Mouse (Mus musculus) gastrocnemius, postnatal 36 days (tissue): ENCODE results near the gene Gm2a. TPM values are rescaled to one million over a fixed set of nuclear protein-coding genes. Genes with fewer than 3 reads are reported as not detected.

Experiments used
- DNase-seq, 2 experiments: peaks; one replicate each; pipeline ENCODE4 v3.0.0; 2022
- intact Hi-C: fragments of 180-260 bp; cut with DNase I; formaldehyde crosslinking; loops from one replicate; pipeline ENCODE4 v1.15.1; 2025
- long read RNA-seq, 2 experiments: library from polyadenylated mRNA; stranded (forward); transcript quantifications; one replicate each; pipeline ENCODE4 v2.0.0; 2021
- total RNA-seq, 2 experiments: library from RNA; stranded (reverse); gene quantifications; 2 replicates each; pipeline ENCODE4 v1.2.3; 2021

The Gm2a gene
- total RNA-seq: 1 to 10 TPM; 7.0 to 7.2 TPM
- long read RNA-seq, experiment 1, full-length matches to known transcripts: 3 of 7 reads
- long read RNA-seq, experiment 1, partial matches to known transcripts: 1 of 7 reads
- long read RNA-seq, experiment 1, other reads (novel, unspliced or antisense): 3 of 7 reads
- long read RNA-seq, experiment 2, full-length matches to known transcripts: 14 of 18 reads
- long read RNA-seq, experiment 2, partial matches to known transcripts: 1 of 18 reads
- long read RNA-seq, experiment 2, other reads (novel, unspliced or antisense): 3 of 18 reads

DNA sequence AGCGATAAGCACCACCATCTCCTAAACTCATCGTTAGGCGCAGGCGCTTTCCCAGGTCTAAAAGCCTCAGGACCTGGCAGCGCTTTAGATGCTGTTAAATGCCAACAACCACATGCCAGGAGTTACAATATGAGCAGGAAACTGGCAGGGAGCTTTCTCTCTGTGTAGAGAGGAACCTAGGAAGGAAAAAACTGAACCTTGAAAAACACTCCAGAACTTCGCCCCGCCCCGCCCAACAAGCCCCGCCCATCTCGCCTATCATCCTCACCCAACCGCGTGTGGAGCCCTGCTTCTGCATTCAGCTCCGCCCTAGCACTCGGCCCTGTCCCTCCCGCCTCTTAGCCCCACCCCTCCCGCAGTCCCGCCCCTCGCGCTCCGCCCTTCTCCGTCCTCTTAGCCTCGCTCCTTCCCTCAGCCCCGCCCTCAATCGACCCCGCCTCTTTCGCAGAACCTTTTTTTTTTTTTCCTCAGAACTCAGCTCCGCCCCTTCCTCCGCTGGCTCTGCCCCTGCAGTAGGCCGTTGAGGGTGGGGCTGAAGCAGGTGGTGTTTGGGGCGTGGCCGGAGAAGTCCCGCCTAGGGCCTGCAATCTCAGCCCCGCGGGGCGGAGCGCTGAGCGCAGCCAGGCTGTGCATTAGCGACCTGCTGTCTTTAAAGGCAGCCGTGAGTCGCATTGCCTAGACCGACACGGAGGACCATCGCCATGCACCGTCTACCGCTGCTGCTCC is at the start of gene Gm2a:
Gm2a (plus strand) TSS at position 653 of the 726 bp plus-strand sequence.
- intact Hi-C loops: no loop called here
- DNase-seq: peak; percentile 87 to 91

DNA sequence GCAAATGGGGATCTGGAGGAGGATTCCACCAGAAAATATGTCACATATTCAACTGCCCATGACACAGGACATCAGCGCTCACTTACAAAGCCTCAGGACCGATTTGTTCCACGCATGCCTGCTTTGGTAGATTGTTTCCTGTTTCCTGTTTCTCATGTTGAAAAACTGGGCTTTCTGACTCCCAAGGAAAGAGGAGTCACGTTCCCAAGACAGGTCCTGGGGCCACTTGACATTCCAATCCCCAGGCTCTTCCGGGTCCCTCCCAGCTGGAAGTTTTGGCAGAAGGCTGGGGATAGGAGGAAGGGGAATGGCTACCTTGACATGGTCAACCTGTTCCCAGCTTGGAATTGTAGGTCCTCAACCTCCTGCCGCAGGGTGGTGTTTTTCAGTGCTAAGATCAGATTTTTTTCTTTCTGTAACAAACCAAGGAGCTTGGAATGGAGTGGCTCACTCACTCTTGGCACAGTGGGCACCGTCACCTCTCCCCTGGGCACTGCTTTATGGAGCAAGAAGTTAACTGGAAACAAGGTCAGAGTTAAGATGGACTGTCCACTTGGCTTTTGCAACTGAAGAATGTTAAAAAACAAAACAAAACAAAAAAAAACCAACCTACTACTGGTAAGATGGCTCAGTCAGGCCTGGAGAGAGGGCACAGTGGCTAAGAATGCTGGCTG is 46.9 kb upstream of the Gm2a start:
- DNase-seq: no peak
- intact Hi-C loops: no loop called here

DNA sequence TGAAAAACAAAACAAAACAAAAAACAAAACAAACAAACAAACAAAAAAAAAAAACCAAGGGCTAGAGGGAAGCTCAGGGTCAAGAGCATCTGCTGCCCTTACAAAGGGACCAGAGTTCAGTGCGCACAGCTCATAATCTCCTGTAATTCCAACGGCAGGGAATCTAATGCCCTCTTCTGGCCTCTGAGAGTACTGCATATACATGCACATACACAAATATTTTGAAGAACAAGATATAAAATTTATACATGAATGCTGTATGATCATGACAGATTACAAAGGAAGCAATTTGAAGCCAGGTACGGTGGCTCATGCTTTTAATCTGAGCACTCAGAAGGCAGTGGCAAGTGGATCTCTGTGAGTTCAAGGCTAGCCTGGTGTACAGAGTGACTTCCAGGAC is 40.4 kb upstream of the Gm2a start:
- intact Hi-C loops: no loop called here
- DNase-seq: no peak

DNA sequence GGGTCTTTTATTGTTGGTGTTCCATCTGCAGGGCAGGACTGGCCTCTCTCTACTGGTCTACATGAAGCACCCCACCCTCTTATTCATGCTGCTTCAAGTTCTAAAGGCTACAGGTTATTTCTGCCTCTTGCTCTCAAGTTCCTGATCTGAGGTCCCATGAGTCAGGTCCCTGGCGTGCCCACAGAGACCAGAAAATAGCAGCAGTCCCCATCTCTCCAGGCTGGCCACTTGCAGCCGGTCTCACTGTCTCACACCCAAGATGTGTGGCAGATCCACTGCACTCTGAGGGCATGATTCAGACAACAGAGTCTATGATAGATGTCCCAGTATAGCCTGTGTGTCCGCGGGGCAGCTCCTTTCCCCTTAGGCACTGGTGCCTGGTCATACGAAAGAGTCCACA is 37.1 kb upstream of the Gm2a start:
- peak in 1 of 2 experiments; percentile 24 for DNase-seq
- intact Hi-C loops: loop anchor here (2.0 kb wide), 1 partner anchor 18 kb away; the partner anchor contains the start of gene Ccdc69

- DNase-seq: no peak
- intact Hi-C loops: no loop called here
These were observed 35.1 kb upstream of the Gm2a start for GRCm38 (mm10) chr11:55062856-55063255.

DNA sequence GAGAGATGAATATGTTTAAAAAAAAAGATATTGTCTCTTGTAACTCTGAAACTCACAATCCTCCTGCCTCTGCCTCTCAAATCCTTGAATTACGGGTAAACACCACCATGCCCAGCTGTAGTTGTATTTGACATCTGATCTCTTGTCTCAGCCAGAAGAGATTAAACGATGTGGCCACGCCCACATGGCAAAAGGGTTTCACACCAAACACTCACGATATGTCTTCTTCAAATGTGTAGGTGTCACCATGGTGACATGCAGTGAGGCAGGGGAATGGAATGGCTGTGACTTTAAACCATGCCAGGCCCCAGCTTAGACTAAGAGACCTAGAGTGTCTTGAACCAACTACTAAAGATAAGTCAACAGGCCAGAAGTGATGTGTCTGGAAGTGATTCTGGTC is 31.0 kb upstream of the Gm2a start:
- intact Hi-C loops: no loop called here
- DNase-seq: no peak

DNA sequence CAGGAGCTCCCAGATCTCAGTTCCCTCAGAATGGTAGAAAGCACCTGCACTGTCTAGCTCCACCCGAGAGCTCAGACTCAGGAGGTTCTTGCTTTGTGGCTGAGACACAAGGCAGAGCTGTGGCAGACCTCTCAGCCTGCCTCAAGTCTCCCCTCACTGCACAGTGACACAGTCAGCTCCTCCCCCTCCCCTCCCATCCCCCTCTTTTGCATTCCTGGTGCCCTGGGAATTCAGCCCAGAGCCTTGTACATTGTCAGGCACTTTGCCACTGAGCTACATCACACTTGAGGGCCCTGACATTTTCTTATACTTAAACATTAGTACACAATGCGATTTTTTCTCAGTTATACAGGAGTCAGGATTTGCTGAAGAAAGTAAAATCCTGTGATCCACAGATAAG is 28.9 kb upstream of the Gm2a start:
- DNase-seq: no peak
- intact Hi-C loops: no loop called here

DNA sequence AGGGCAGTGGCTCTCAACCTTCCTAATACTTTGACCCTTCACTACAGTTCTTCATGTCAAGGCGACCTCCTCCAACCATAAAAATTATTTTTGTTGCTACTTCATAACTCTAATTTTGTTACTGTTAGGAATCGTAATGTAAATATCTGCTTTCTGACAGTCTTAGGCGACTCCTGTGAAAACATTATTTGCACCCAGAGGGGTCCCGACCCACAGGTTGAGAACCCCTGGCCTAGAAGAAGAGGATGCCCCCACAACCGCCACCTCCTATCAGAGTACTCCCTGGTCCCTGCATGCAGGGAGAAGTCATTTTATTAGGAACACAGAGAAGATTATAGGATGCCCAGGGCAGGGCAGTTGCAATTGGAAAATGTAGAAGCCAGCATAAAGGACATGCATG is 26.6 kb upstream of the Gm2a start:
- DNase-seq: no peak
- intact Hi-C loops: no loop called here

GRCm38 (mm10) chr11:55072467-55072866 is 25.4 kb upstream of the Gm2a start:
- no peak for DNase-seq
- intact Hi-C loops: no loop called here

DNA sequence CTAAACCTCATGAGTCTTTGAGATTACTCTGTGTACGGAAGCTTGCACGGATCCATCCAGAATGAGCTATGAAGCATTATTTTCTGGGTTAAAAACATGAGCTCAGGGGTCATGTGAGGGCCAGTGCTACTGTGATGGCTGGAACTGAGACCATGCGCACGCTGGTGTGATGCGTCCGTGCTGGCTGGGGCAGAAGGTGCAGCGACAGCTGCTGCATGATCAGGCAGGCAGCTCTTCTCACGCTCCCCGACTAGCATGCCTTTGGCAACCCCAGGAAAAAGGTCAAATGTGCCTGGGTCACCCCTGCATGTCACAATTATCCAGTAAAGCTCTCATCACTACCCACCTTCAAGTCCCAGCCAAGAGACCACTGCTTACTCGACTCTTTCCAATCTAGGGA is 24.7 kb upstream of the Gm2a start:
- intact Hi-C loops: no loop called here
- peak in 1 of 2 experiments; percentile 25 for DNase-seq

- no peak for DNase-seq
- intact Hi-C loops: no loop called here
These were observed 22.3 kb upstream of the Gm2a start for GRCm38 (mm10) chr11:55075602-55076001.

DNA sequence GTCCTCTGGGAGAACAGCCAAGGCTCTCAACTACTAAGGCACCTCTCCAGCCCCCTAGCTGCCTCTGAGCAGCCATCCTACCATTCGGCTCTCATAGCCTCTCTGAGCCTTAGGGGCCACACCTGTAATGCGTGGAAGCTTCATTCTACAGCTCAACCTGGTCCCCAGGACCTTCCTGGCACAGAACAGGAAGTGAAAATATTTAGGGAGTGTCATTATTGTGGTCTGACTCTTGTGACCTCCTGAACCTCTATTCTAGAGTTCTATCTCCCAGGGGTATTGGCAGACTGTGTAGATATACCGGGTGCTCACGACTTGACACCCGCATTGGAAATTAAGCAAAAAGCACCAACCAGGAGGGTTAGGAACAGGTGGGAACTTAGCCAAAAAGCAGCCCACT is 21.7 kb upstream of the Gm2a start:
- intact Hi-C loops: no loop called here
- DNase-seq: no peak

DNA sequence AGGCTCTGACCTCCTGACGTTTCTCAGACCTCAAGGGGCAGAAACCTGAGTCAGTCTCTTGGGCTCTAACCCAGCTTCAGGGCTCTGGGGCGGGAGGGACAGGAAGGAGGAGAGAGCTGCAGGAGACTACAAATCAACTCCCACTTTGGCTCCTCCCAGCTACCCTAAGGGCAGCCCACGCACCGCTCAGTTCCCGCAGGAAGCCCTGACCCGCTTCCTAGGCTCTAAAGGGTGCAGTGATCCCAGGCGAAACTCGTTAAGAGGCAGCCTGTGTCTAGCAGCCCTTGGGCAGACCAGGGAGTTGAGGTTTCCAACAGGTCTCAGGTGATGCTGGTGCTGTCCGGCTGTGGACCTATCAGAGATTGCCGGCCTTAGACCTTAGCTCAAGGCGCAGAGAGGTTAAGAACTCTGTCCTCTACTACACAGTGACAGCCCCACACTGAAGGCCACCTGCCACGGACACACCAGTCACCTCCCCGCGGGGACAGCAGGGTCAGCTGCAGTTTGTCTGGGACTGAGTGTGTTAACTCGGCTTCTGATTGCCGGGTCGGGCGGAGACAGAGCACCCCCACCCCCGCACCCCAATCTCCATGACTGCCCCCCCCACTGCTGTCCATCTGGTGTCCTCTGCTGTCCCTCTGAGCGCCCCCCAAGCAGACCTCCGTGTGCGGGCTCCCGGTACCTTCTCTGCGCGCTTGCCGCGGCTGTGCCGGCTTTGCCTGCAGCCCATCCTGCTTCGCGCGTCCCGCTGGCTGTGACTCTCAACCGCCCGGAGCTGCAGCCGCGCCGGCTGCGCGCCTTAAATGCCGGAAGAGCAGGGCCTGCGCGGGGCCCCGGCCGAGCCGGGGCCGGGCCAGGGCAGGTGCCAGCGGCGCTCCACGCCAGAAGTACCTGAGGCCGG is 20.3 kb upstream of the Gm2a start, which contains the start of gene Ccdc69:
Ccdc69 (minus strand) TSS at position 801 of the 901 bp plus-strand sequence.
- intact Hi-C loops: loop anchor here (2.0 kb wide), 1 partner anchor 17 kb away; no protein-coding TSS in a partner anchor
- DNase-seq: peak; percentile 43 to 61

DNA sequence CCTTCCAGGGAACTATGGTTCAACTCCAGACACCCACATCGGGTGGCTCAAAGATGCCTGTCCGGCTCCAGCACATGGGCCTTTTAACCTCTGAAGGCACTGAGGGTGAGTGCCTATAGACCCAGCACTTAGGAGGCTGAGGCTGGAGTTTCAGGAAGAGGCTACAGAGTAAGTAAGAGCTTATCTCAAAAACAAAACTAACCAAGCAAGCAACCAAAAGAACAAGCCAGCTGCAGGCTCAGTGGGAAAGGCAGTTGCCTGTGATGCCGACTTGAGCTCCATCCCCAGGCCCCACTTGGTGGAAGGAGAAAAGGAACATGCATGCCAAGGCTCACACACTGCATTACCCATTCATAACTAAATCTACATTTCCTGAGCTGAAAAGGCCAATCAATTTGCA is 19.4 kb upstream of the Gm2a start:
- no peak for DNase-seq
- intact Hi-C loops: loop anchor here (2.0 kb wide), 1 partner anchor 18 kb away; no protein-coding TSS in a partner anchor

GRCm38 (mm10) chr11:55079180-55079579 is 18.7 kb upstream of the Gm2a start:
- intact Hi-C loops: loop anchor here (2.0 kb wide), 1 partner anchor 18 kb away; no protein-coding TSS in a partner anchor
- DNase-seq: no peak

DNA sequence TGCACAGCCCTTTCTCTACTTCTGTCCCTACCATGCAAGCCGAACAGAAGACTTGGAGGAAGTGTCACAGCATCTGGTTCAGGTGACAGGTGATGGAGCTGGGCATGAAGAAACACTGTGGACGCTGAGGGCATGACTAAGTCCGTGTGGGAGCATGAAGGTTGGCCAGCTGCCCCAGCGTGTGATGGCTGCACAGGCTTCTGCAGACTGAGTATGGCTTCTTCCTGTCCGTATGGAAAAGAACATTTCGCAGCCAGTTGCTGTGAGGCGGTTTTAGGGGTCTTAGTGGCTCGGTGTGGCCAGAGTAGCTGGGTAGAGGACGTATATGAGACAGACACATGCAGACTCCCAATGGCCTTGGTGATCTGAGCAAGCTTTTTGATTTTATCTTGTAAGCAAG is 16.7 kb upstream of the Gm2a start:
- intact Hi-C loops: no loop called here
- no peak for DNase-seq

GRCm38 (mm10) chr11:55084629-55085028 is 13.3 kb upstream of the Gm2a start:
- DNase-seq: no peak
- intact Hi-C loops: loop anchor here (5.0 kb wide), 1 partner anchor 87 kb away; no protein-coding TSS in a partner anchor

DNA sequence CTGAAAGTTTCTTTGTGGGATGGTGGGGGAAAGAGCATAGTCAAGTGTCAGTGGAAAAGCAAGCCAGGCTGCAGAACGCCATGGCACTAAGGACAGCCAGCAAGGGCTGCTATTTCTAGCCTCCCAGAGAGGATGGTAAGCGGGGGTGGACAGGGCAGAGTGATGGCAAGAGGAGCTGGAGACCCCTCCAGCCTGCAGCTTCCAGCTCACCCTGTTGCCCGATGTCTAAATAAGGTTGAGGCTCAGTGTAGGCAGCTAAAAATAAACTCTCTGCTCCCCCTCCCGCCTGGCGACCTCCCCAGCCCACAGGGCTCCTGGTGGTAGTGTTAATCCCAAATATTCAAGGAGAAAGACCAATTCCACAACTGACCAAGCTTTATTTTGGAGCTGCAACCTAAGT is 12.5 kb upstream of the Gm2a start:
- intact Hi-C loops: loop anchor here (5.0 kb wide), 1 partner anchor 88 kb away; no protein-coding TSS in a partner anchor
- DNase-seq: no peak

DNA sequence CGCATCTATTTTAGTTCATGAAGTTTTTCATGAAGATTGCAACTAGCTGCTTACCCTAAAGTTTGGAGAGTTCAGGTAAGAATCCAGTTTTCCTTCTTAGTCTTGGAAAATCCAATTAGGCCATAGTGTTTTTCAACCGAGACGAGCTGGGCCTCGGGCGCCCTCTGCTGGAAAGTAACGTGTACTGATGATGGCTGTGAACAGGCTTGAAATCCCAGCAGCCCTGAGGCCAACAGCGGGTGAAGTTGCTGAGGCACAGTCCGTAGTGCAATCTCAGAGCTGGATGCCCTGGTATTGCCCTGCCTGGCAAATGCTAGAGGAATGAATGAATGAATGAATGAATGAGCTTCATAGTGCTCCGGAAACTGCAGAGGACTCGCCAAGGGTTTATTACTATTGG is 10.9 kb upstream of the Gm2a start:
- intact Hi-C loops: loop anchor here (1.0 to 5.0 kb wide), 2 partner anchors 40 to 90 kb away; no protein-coding TSS in a partner anchor
- DNase-seq: peak; percentile 62

DNA sequence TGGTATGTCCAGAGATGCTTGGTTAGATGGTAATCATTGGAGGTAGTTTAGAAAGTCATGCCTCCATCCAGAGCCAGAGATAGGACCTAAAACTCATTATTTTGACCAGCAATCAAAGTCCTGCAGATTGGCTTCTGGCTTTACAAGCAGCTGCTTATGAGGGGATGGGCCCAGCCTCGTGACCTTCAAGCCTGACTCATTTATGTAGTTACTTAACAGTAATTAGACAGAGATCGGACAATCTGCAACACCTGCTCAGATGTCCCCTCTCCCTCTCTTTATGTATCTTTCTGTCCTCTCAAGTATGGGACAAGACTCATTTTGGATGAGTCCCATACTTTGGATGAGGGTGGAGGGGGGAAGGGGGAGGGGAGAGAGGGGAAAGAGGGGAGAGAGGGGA is 8.0 kb upstream of the Gm2a start:
- no peak for DNase-seq
- intact Hi-C loops: loop anchor here (5.0 kb wide), 1 partner anchor 93 kb away; no protein-coding TSS in a partner anchor
